Mouse (Mus musculus): Measurements from ENCODE around the gene Pgam1.
"Not testable (repeated sequence)": the region's sequence is repeated elsewhere in the genome, so short reads cannot be mapped to it uniquely, and the experiment has no call there.

Pgam1 gene

GRCm38 (mm10) chr19:41912121-41913080 is 678 bp downstream of the Pgam1 start:
- DNase-seq: peak; percentile 77

GRCm38 (mm10) chr19:41913774-41914591 is 2.3 kb downstream of the Pgam1 start:
- no peak for DNase-seq

- DNase-seq: not testable (repeated sequence)
These were observed 2.8 kb downstream of the Pgam1 start for GRCm38 (mm10) chr19:41914592-41914882.

GRCm38 (mm10) chr19:41915294-41915693 is 3.6 kb downstream of the Pgam1 start:
- no peak for DNase-seq

- DNase-seq: no peak
These were observed 5.1 kb downstream of the Pgam1 start for GRCm38 (mm10) chr19:41916853-41917252.

GRCm38 (mm10) chr19:41919471-41919870 is 7.7 kb downstream of the Pgam1 start:
- DNase-seq: no peak

- DNase-seq: no peak
These were observed 8.8 kb downstream of the Pgam1 start for GRCm38 (mm10) chr19:41920412-41921067.

GRCm38 (mm10) chr19:41932686-41933085 is 21.0 kb downstream of the Pgam1 start:
- no peak for DNase-seq

GRCm38 (mm10) chr19:41933179-41934086 is 21.7 kb downstream of the Pgam1 start, which contains the start of the genes Exosc1 and Zdhhc16:
Exosc1 (minus strand) TSS chr19:41933423.
Zdhhc16 (plus strand) TSS chr19:41933480.
- peak; percentile 99 for DNase-seq

GRCm38 (mm10) chr19:41934124-41934523 is 22.4 kb downstream of the Pgam1 start:
- peak; percentile 19 for DNase-seq

GRCm38 (mm10) chr19:41935921-41936320 is 24.2 kb downstream of the Pgam1 start:
- DNase-seq: no peak

GRCm38 (mm10) chr19:41938539-41938938 is 26.8 kb downstream of the Pgam1 start:
- no peak for DNase-seq

GRCm38 (mm10) chr19:41943841-41944240 is 32.1 kb downstream of the Pgam1 start:
- no peak for DNase-seq

GRCm38 (mm10) chr19:41952287-41952686 is 40.6 kb downstream of the Pgam1 start:
- DNase-seq: no peak

GRCm38 (mm10) chr19:41953574-41953973 is 41.9 kb downstream of the Pgam1 start:
- no peak for DNase-seq
